Mouse (Mus musculus): ENCODE measurements around the gene Ccnd3. TPM values are rescaled to one million over a fixed set of nuclear protein-coding genes. Genes with fewer than 3 reads are reported as not detected.

The Ccnd3 gene
- polyA plus RNA-seq, 2 experiments = 195 to 379 TPM

DNA sequence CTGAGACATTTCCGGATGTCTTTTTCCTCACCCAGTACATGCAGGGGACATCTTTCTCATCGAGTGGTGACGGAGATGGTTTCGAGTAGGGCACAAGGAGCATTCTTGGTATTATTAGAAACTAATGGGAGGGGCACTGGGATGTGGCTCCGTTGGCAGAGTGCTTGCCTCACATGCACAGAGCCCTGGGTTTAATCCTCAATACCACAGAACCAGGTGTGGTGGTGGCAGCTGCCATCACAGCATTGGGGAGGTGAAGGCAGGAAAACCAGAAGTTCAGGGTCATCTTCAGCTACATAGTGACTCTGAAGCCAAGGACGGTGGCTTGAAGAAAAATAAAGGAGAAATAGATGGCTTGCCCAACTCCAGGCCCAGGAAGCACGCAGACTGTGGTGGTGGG lies 42.6 kb upstream of the Ccnd3 start:
- Histone ChIP-seq H3K4me3 (ENCODE audit: insufficient read depth in 1 of 2, low read depth in 2 of 2, low read length in 2 of 2) (no peak overlapping the region), H3K4me1 (replicated peaks; ENCODE audit: control insufficient read depth in 2 of 2, insufficient read depth in 2 of 2, low read length in 1 of 2) (peaks cover 0 to 14% of the 10 kb centered on the region in 2 experiments; a peak in 2 of 4 replicates), H3K9me3 (ENCODE audit: control insufficient read depth, low read length) (no peaks in the 10 kb centered on the region), H3K4me2 (ENCODE audit: low read depth) (no peak overlapping the region), H3K9ac (replicated peaks) (no peak overlapping the region), H3K27ac (no peak overlapping the region), H3K36me3 (replicated peaks; ENCODE audit: control insufficient read depth, insufficient read depth, low read depth) (no peaks in the 10 kb centered on the region), H3K27me3 (ENCODE audit: control insufficient read depth, insufficient read depth, low read length) (no peaks in the 10 kb centered on the region)
- 65% methylated on average over 7 of the region's 7 CpGs for WGBS (ENCODE audit: insufficient replicate concordance)
- DNase-seq (ENCODE audit: low read depth in 3 of 3, low spot score in 3 of 3) (no peak), ATAC-seq (ENCODE audit: insufficient read depth) (no peak)
- TF ChIP-seq CTCF (IDR thresholded peaks at IDR 0.05; ENCODE audit: low read depth) (no peak), EP300 (IDR thresholded peaks at IDR 0.05; ENCODE audit: low read depth) (no peak)

DNA sequence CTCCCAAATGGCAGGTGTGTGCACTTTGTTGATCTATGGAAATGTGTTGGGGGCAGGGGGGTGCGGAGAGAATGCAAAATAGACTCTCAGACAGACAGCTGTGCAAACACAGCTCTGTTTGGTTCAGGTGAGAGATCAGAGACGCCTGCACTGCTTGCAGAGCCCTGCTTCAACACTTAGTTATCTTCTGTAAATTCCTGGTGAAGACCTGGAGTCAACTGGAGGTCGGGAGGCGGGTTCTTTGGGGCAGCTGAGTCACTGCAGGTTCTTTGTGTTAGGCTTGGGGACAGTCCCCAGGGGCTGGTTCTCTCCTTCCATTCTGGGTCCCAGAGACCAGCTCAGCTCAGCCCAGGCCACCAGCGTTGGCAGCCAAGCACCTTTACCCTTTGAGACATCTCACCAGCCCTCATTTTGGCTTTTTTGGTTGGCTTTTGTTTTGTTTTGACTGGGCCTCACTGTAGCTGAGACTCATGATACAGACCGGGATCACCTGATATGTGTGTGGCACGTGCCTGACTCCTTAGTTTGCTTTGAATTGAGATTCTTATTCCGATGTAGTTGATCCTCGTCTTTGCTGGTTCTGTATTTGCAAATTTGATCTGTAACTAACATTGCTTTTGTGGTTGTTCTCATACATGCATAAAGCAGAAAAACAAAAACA lies 42.0 kb upstream of the Ccnd3 start:
- WGBS (ENCODE audit: insufficient replicate concordance) = 43% methylated on average over 9 of the region's 9 CpGs

DNA sequence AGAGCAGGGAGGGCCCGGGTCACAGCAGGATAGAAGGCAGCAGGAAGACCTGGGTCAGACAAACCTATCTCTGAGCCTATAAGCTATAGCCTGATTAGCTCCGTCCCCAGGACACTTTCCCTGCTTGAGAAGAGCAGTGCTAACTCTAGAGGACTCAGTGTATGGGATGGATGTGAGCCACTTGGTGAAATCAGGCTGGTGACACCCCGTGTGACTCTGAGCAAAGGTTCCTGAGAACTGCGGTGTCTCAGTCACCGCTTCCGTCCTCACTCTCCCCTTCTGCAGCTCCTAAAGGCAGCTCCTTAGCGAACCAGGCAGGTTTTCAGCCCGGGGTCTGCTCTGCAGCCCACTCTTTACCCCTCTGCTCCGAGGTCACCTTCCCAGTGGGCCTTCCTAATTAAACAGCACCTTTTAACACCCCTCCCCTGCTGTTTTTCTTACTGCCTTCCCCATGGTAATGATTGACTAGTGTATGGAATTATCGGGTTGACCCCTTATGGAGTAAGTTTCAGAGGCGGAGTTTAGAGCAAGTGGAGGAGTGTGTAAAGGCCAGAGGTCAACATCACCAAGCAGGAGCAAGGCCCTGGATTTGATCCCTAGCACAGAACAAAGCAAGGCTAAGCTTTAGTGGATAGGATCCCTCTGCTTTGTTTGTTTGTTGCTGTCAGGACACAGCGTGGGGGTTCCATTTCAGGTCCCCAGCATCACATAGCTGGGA lies 40.4 kb upstream of the Ccnd3 start:
- WGBS (ENCODE audit: insufficient replicate concordance) = 55% methylated on average over 12 of the region's 12 CpGs
- Histone ChIP-seq H3K27ac (no peak overlapping the region), H3K36me3 (replicated peaks; ENCODE audit: control insufficient read depth, insufficient read depth, low read depth) (no peaks in the 10 kb centered on the region), H3K4me2 (ENCODE audit: low read depth) (peak overlapping the region; percentile 15; the same call in 1 of the 2 replicates), H3K4me3 (ENCODE audit: insufficient read depth in 1 of 2, low read depth in 2 of 2, low read length in 2 of 2) (no peak overlapping the region), H3K4me1 (replicated peaks; ENCODE audit: control insufficient read depth in 2 of 2, insufficient read depth in 2 of 2, low read length in 1 of 2) (peaks cover 0 to 14% of the 10 kb centered on the region in 2 experiments; a peak in 2 of 4 replicates), H3K27me3 (ENCODE audit: control insufficient read depth, insufficient read depth, low read length) (peaks cover 7% of the 10 kb centered on the region), H3K9ac (replicated peaks) (no peak overlapping the region), H3K9me3 (ENCODE audit: control insufficient read depth, low read length) (no peaks in the 10 kb centered on the region)
- ATAC-seq (ENCODE audit: insufficient read depth) (peak; percentile 61; the same call in 1 of the 2 replicates), DNase-seq (ENCODE audit: low read depth in 3 of 3, low spot score in 3 of 3) (no peak)
- no peak for TF ChIP-seq CTCF (IDR thresholded peaks at IDR 0.05; ENCODE audit: low read depth)
- TF ChIP-seq EP300 (IDR thresholded peaks at IDR 0.05; ENCODE audit: low read depth) = no peak

More for the DNA sequence above, 42.0 kb upstream of the Ccnd3 start:
- Histone ChIP-seq H3K4me3 (ENCODE audit: insufficient read depth in 1 of 2, low read depth in 2 of 2, low read length in 2 of 2) (no peak overlapping the region), H3K27ac (no peak overlapping the region), H3K9me3 (ENCODE audit: control insufficient read depth, low read length) (no peaks in the 10 kb centered on the region), H3K4me2 (ENCODE audit: low read depth) (no peak overlapping the region), H3K4me1 (replicated peaks; ENCODE audit: control insufficient read depth in 2 of 2, insufficient read depth in 2 of 2, low read length in 1 of 2) (peaks cover 0 to 14% of the 10 kb centered on the region in 2 experiments; a peak in 2 of 4 replicates), H3K36me3 (replicated peaks; ENCODE audit: control insufficient read depth, insufficient read depth, low read depth) (no peaks in the 10 kb centered on the region), H3K27me3 (ENCODE audit: control insufficient read depth, insufficient read depth, low read length) (peaks cover 4% of the 10 kb centered on the region), H3K9ac (replicated peaks) (no peak overlapping the region)
- ATAC-seq (ENCODE audit: insufficient read depth) (peak; percentile 19; the same call in 1 of the 2 replicates), DNase-seq (ENCODE audit: low read depth in 3 of 3, low spot score in 3 of 3) (no peak)
- TF ChIP-seq CTCF (IDR thresholded peaks at IDR 0.05; ENCODE audit: low read depth) = no peak
- no peak for TF ChIP-seq EP300 (IDR thresholded peaks at IDR 0.05; ENCODE audit: low read depth)

DNA sequence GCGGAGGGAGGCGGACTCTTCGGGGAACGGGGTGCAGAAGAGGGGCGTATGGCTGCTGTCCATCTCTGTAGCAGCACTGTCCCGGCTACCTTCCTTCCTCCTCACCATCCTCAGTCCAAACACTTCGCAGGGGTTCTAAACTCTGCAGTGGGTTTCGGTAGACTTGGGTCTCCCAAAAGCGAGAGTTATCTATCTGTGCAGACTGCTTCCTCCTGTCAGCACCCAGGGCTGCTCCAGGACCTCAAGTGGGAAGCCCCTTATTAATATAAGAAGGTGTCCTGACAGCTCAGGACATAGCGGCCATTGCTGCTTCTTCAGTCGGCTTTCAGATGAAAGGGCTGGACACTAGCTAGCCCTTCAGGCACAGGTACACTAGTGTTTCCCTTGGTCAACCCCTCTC lies 39.8 kb upstream of the Ccnd3 start:
- ATAC-seq (ENCODE audit: insufficient read depth) = no peak
- TF ChIP-seq EP300 (IDR thresholded peaks at IDR 0.05; ENCODE audit: low read depth) (no peak), CTCF (IDR thresholded peaks at IDR 0.05; ENCODE audit: low read depth) (no peak)
- no peak for DNase-seq (ENCODE audit: low read depth in 3 of 3, low spot score in 3 of 3)
- peaks cover 7% of the 10 kb centered on the region for H3K27me3 ChIP-seq (ENCODE audit: control insufficient read depth, insufficient read depth, low read length)
- no peak overlapping the region for H3K4me3 ChIP-seq (ENCODE audit: insufficient read depth in 1 of 2, low read depth in 2 of 2, low read length in 2 of 2)
- WGBS (ENCODE audit: insufficient replicate concordance) = 51% methylated on average over 11 of the region's 11 CpGs
- H3K27ac ChIP-seq = no peak overlapping the region
- H3K4me1 ChIP-seq (replicated peaks; ENCODE audit: control insufficient read depth in 2 of 2, insufficient read depth in 2 of 2, low read length in 1 of 2) = peaks cover 0 to 11% of the 10 kb centered on the region in 2 experiments; a peak in 2 of 4 replicates
- no peaks in the 10 kb centered on the region for H3K36me3 ChIP-seq (replicated peaks; ENCODE audit: control insufficient read depth, insufficient read depth, low read depth)
- H3K4me2 ChIP-seq (ENCODE audit: low read depth) = no peak overlapping the region
- H3K9ac ChIP-seq (replicated peaks) = no peak overlapping the region
- H3K9me3 ChIP-seq (ENCODE audit: control insufficient read depth, low read length) = no peaks in the 10 kb centered on the region

DNA sequence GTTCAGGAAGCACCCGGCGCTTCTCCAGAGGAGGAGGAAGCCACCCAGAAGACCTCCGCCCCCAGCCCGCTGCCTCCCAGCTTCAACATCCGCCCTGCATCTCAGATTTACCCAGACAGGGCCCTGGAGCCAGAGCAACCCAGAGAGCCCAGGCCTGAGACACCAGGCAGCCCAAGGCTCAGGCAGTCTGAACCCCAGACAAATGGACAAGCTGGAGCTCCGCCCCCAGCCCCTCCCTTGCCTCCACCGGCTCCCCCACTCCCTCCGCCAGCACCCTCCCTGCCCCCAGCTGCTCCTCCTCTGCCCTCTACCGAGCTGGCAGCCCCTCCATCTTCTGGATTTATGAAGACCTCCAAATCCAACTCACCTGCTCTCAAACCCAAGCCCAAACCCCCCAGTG lies 38.6 kb upstream of the Ccnd3 start:
- peaks cover 0 to 11% of the 10 kb centered on the region in 2 experiments; a peak in 2 of 4 replicates for H3K4me1 ChIP-seq (replicated peaks; ENCODE audit: control insufficient read depth in 2 of 2, insufficient read depth in 2 of 2, low read length in 1 of 2)
- no peak overlapping the region for H3K4me3 ChIP-seq (ENCODE audit: insufficient read depth in 1 of 2, low read depth in 2 of 2, low read length in 2 of 2)
- peaks cover 7% of the 10 kb centered on the region for H3K27me3 ChIP-seq (ENCODE audit: control insufficient read depth, insufficient read depth, low read length)
- 54% methylated on average over 9 of the region's 9 CpGs for WGBS (ENCODE audit: insufficient replicate concordance)
- no peaks in the 10 kb centered on the region for H3K36me3 ChIP-seq (replicated peaks; ENCODE audit: control insufficient read depth, insufficient read depth, low read depth)
- no peak overlapping the region for H3K4me2 ChIP-seq (ENCODE audit: low read depth)
- TF ChIP-seq EP300 (IDR thresholded peaks at IDR 0.05; ENCODE audit: low read depth) (no peak), CTCF (IDR thresholded peaks at IDR 0.05; ENCODE audit: low read depth) (no peak)
- ATAC-seq (ENCODE audit: insufficient read depth) (no peak), DNase-seq (ENCODE audit: low read depth in 3 of 3, low spot score in 3 of 3) (no peak)
- no peak overlapping the region for H3K9ac ChIP-seq (replicated peaks)
- no peak overlapping the region for H3K27ac ChIP-seq
- no peaks in the 10 kb centered on the region for H3K9me3 ChIP-seq (ENCODE audit: control insufficient read depth, low read length)
